Mouse (Mus musculus) limb, embryonic 14.5 days (tissue): ENCODE data around the gene Lct. TPM values are rescaled to one million over a fixed set of nuclear protein-coding genes. Genes with fewer than 3 reads are reported as not detected.

Source experiments
- ATAC-seq: fragments of 200-750 bp; cut with Nextera tagmentation; 2 replicates; pipeline ENCODE4 v1.8.0; 2017; ENCODE audit warnings: low read depth, moderate number of reproducible peaks, moderate TSS enrichment; ENCODE audit not compliant: low FRiP score
- DNase-seq: peaks from one replicate; pipeline ENCODE4 v3.0.0-alpha.2; 2015; ENCODE audit warnings: low spot score
- H3K27ac ChIP-seq: fragments of 300-500 bp; sonication (generic); replicated peaks from 2 replicates; pipeline ENCODE4 v1.5.1; 2014; ENCODE audit warnings: low read depth, mild to moderate bottlenecking, low read length, moderate library complexity, mixed read lengths
- H3K27me3 ChIP-seq: fragments of 300-500 bp; sonication (generic); 2 replicates; pipeline ENCODE4 v1.6.1; 2014; ENCODE audit warnings: low read length, mixed read lengths; ENCODE audit not compliant: control insufficient read depth, insufficient read depth
- H3K36me3 ChIP-seq: fragments of 300-500 bp; sonication (generic); 2 replicates; pipeline ENCODE4 v1.6.1; 2014; ENCODE audit warnings: mild to moderate bottlenecking, low read length, moderate library complexity, mixed read lengths; ENCODE audit not compliant: control insufficient read depth, insufficient read depth
- H3K4me1 ChIP-seq: fragments of 300-500 bp; sonication (generic); 2 replicates; pipeline ENCODE4 v1.6.1; 2014; ENCODE audit warnings: antibody characterized with exemption, low read length, mixed read lengths; ENCODE audit not compliant: control insufficient read depth, insufficient read depth
- H3K4me2 ChIP-seq: fragments of 300-500 bp; sonication (generic); replicated peaks from 2 replicates; pipeline ENCODE4 v1.6.1; 2014; ENCODE audit warnings: low read depth, mild to moderate bottlenecking, low read length, moderate library complexity; ENCODE audit not compliant: severe bottlenecking
- H3K4me3 ChIP-seq: fragments of 300-500 bp; sonication (generic); replicated peaks from 2 replicates; pipeline ENCODE4 v1.5.1; 2014; ENCODE audit warnings: low read length
- H3K9ac ChIP-seq: fragments of 300-500 bp; sonication (generic); 2 replicates; pipeline ENCODE4 v1.6.1; 2014; ENCODE audit warnings: mild to moderate bottlenecking, low read depth, low read length, moderate library complexity; ENCODE audit not compliant: severe bottlenecking
- H3K9me3 ChIP-seq: fragments of 300-500 bp; sonication (generic); 2 replicates; pipeline ENCODE4 v1.6.1; 2016; ENCODE audit warnings: low read length; ENCODE audit not compliant: control insufficient read depth
- POLR2A ChIP-seq: fragments of 200-500 bp; IDR thresholded peaks from 2 replicates; pipeline ENCODE4 v1.8.0; 2012; ENCODE audit warnings: inconsistent platforms, mild to moderate bottlenecking, moderate library complexity, borderline replicate concordance; ENCODE audit not compliant: insufficient read depth, insufficient read length; ENCODE audit errors: extremely low read depth
- WGBS: fragments of 180-500 bp; shearing (Covaris S2); extraction: QIAGEN DNeasy Blood & Tissue Kit; methylation state at CpG from one replicate; pipeline ENCODE4 v1.1.7; 2014; 5-methylcytosine and 5-hydroxymethylcytosine counted together
- polyA plus RNA-seq, 2 experiments: library from polyadenylated mRNA; depleted of rRNA in 1 of 2; stranded (reverse) in 1 of 2; unstranded in 1 of 2; fragments of >200 nt; fragmentation: Nextera tagmentation in 1 of 2; extraction: Ambion mirVana in 1 of 2; gene quantifications; 2 replicates each; pipeline versions ENCODE4 v1.2.1 to v1.2.3; 2012 to 2014

The Lct gene
- polyA plus RNA-seq, 2 experiments = 0.12 to 0.52 TPM

DNA sequence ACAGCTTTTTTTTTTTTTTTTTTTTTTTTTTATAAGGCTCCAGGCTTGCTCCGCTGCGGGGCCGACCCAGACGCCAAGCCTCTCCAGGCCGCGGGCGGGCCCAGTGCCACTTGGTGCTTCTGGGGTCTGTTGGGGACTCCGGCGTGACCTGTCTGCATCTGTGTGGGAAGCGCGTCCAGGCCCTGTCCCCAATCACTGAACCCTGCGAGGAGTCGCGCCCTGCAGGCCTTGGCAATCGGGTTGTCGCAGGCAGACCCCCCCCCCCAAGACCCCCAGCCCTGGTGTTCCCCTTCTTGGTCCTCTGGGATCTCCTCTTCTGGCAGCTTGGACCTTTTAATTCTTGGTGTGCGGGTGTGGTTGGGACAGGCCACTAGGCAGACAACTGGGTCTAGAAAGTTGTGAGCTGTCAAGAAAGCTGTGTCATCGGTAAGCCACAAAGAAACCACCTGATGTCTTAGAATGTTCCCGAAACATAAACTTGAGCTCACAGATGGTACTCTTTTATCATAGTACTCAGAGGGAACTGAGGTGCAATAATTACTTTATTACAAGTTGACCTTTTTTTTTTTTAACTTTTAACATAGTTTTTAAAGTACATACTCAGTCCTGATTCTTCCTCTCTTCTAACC, 83.3 kb downstream of the Lct start:
- ATAC-seq (no peak), DNase-seq (no peak)
- Histone ChIP-seq H3K4me1 (0 out of 2 replicates have a peak, but pooled peaks cover 8% of the 10 kb centered on the region), H3K9ac (peak overlapping the region; percentile 89), H3K4me2 (peak overlapping the region; percentile 76), H3K9me3 (no peaks in the 10 kb centered on the region), H3K36me3 (peaks cover 2% of the 10 kb centered on the region; the same call in 1 of the 2 replicates), H3K27ac (peak overlapping the region; percentile 89), H3K27me3 (no peaks in the 10 kb centered on the region), H3K4me3 (peak overlapping the region; percentile 83)
- 2% methylated on average over 19 of the region's 19 CpGs for WGBS
- TF ChIP-seq POLR2A = no peak

DNA sequence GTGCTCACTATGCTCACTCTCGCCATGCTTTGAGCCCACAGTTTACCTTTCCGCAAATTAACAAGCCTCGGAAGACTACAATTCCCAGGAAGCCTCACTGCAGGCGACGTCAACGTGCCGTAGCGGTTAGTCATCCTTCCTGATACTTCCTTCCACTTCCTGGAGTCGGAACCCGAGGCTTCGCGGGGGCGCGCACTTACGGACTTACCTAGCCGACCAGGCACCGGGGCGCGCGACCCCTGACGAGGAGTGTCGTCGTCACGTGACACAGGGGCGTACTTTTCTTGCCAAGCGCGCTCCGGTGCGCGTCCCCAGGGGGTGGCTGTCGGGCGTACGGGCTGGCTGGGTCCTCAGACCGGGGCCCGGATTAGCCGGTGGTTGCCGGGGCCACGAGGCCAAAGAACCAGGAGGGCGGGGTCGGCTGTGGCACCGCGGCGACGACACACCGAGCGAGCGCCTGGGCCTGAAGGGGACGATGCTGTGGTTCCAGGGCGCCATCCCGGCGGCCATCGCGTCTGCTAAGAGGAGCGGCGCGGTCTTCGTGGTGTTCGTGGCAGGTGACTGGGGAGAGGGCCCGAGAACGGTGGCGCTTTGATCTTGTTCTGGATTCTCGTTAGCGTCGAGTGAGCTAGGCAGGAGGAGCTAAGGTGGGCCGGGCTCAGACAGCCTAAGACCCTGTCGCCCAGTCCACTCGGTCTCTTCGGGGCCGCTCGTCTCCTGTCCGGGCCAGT, 84.0 kb downstream of the Lct start:
- Histone ChIP-seq H3K9ac (peak overlapping the region; percentile 89), H3K27me3 (no peaks in the 10 kb centered on the region), H3K4me1 (0 out of 2 replicates have a peak, but pooled peaks cover 8% of the 10 kb centered on the region), H3K36me3 (peaks cover 1% of the 10 kb centered on the region), H3K9me3 (no peaks in the 10 kb centered on the region), H3K4me2 (peak overlapping the region; percentile 76), H3K4me3 (peak overlapping the region; percentile 83), H3K27ac (peak overlapping the region; percentile 89)
- 0 out of 2 replicates have a peak, but pooled peaks have one; percentile 66 for TF ChIP-seq POLR2A
- DNase-seq (peak; percentile 99), ATAC-seq (peak; percentile 96)
- 1% methylated on average over 66 of the region's 71 CpGs for WGBS

DNA sequence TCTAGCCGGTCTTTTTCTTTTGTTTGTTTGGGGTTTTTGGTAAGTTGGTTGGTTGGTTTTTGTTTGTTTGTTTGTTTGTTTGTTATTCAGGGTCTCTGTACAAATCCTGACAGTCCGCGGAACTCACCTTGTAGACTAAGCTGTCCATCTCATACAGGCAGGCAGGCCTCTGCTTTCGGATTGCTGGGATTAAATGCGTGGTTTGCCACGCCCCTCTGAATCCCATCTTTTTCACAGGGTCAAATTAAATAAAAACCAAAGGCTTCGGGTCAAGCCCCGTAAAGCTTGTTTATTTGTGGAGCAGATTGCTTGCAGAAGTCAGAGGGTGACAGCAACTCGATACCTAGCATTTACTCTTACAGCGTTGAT, 84.5 kb downstream of the Lct start, which contains the start of gene Ubxn4:
TSS of gene Ubxn4 (plus strand) at position 338 of the 369 bp plus-strand sequence.
- Histone ChIP-seq H3K27ac (peak within 1 kb of the TSS; percentile 89), H3K4me2 (peak within 1 kb of the TSS; percentile 76), H3K4me1 (0 out of 2 replicates have a peak, but pooled peaks cover 8% of the 10 kb centered on the region), H3K9ac (peak within 1 kb of the TSS; percentile 89), H3K4me3 (peak within 1 kb of the TSS; percentile 83), H3K36me3 (peaks cover 6% of the 10 kb centered on the region), H3K9me3 (no peaks in the 10 kb centered on the region), H3K27me3 (no peaks in the 10 kb centered on the region)
- DNase-seq (no peak), ATAC-seq (0 out of 2 replicates have a peak, but pooled peaks have one; percentile 12)
- no peak for TF ChIP-seq POLR2A
- 10% methylated on average over 10 of the region's 10 CpGs for WGBS

DNA sequence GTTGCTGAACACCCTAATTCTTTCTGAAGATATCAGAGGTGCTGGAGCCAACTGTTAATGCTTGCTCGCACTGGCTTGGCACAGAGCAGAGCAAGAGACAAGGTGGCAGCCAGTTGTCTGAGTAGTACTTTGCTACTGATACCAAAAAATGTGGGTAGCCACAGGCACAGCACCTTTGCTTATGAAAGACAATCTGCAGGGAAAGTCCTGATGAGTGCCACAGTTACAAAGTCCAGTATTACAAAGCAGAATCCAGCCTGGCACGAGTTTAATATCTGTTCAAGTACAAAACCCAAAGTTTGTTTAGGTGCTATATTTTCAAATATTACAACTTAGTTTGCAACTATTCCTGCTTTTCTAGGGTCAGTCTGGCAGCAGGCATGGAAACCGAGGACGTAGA, 92.9 kb downstream of the Lct start:
- no peak overlapping the region for H3K9ac ChIP-seq
- H3K36me3 ChIP-seq = peaks cover 64% of the 10 kb centered on the region
- H3K4me1 ChIP-seq = no peaks in the 10 kb centered on the region
- no peak overlapping the region for H3K4me2 ChIP-seq
- 92% methylated on average over 4 of the region's 4 CpGs for WGBS
- no peaks in the 10 kb centered on the region for H3K9me3 ChIP-seq
- no peak overlapping the region for H3K27ac ChIP-seq
- no peak for ATAC-seq
- no peak for TF ChIP-seq POLR2A
- no peak overlapping the region for H3K4me3 ChIP-seq
- H3K27me3 ChIP-seq = no peaks in the 10 kb centered on the region
- DNase-seq = no peak

Other genes starting within 250 kb of the Lct start
- gene Zranb3, start 225.3 kb downstream of the Lct start, polyA plus RNA-seq (2012; rRNA removed) = 10.4 and 13.0 TPM in 2 replicates
- gene Zranb3, start 225.3 kb downstream of the Lct start, polyA plus RNA-seq (2014; fragmentation: Nextera tagmentation; extraction: Ambion mirVana) = 6.9 and 9.8 TPM in 2 replicates
- gene R3hdm1, start 225.0 kb downstream of the Lct start, polyA plus RNA-seq (2012; rRNA removed) = 73.2 and 87.4 TPM in 2 replicates
- gene R3hdm1, start 225.0 kb downstream of the Lct start, polyA plus RNA-seq (2014; fragmentation: Nextera tagmentation; extraction: Ambion mirVana) = 66.2 and 75.7 TPM in 2 replicates
- 42.9 and 46.5 TPM in 2 replicates for gene Ubxn4, start 84.4 kb downstream of the Lct start, polyA plus RNA-seq (2012; rRNA removed)
- gene Ubxn4, start 84.4 kb downstream of the Lct start, polyA plus RNA-seq (2014; fragmentation: Nextera tagmentation; extraction: Ambion mirVana) = 64.0 and 75.5 TPM in 2 replicates
- gene Mcm6, start 31.3 kb upstream of the Lct start, polyA plus RNA-seq (2012; rRNA removed) = 124 and 126 TPM in 2 replicates
- 193 and 207 TPM in 2 replicates for gene Mcm6, start 31.3 kb upstream of the Lct start, polyA plus RNA-seq (2014; fragmentation: Nextera tagmentation; extraction: Ambion mirVana)
- gene Dars, start 89.0 kb upstream of the Lct start, polyA plus RNA-seq (2012; rRNA removed) = 40.9 and 57.0 TPM in 2 replicates
- 86.9 and 88.7 TPM in 2 replicates for gene Dars, start 89.0 kb upstream of the Lct start, polyA plus RNA-seq (2014; fragmentation: Nextera tagmentation; extraction: Ambion mirVana)